Mouse (Mus musculus) thymus, adult 2 months (tissue): ENCODE data around the gene Erich6. TPM values are rescaled to one million over a fixed set of nuclear protein-coding genes. Genes with fewer than 3 reads are reported as not detected.
"Not testable (repeated sequence)": the region's sequence is repeated elsewhere in the genome, so short reads cannot be mapped to it uniquely, and the experiment has no call there.

Source experiments
- DNase-seq: peaks from one replicate; pipeline ENCODE4 v3.0.0; 2021
- H3K27ac ChIP-seq: fragments of 200-500 bp; 2 replicates; pipeline ENCODE4 v1.5.1; 2012; ENCODE audit warnings: low read length, control low read depth; ENCODE audit not compliant: control insufficient read depth, insufficient read depth
- H3K27me3 ChIP-seq: fragments of 200-500 bp; 2 replicates; pipeline ENCODE4 v1.6.1; 2012; ENCODE audit warnings: mild to moderate bottlenecking, low read length, moderate library complexity, mixed read lengths; ENCODE audit not compliant: control insufficient read depth, insufficient read depth
- H3K36me3 ChIP-seq: fragments of 200-500 bp; 2 replicates; pipeline ENCODE4 v1.6.1; 2012; ENCODE audit warnings: mild to moderate bottlenecking, low read length, moderate library complexity; ENCODE audit not compliant: control insufficient read depth, insufficient read depth
- H3K4me1 ChIP-seq: fragments of 200-500 bp; replicated peaks from 2 replicates; pipeline ENCODE4 v1.6.1; 2012; ENCODE audit warnings: low read length; ENCODE audit not compliant: control insufficient read depth, insufficient read depth
- H3K4me3 ChIP-seq: fragments of 200-500 bp; 2 replicates; pipeline ENCODE4 v1.5.1; 2012; ENCODE audit warnings: mild to moderate bottlenecking, low read length, control low read depth, moderate library complexity; ENCODE audit not compliant: control insufficient read depth, insufficient read depth
- CTCF ChIP-seq: fragments of 200-500 bp; IDR thresholded peaks from 2 replicates; pipeline ENCODE4 v1.5.1; 2012; ENCODE audit warnings: mild to moderate bottlenecking, control low read depth, low read length, moderate library complexity, borderline replicate concordance; ENCODE audit not compliant: control insufficient read depth, poor library complexity, insufficient read depth; ENCODE audit errors: extremely low read depth
- POLR2A ChIP-seq: fragments of 200-500 bp; IDR thresholded peaks from 2 replicates; pipeline ENCODE4 v1.6.1; 2012; ENCODE audit warnings: mild to moderate bottlenecking, low read length, control low read depth, moderate library complexity; ENCODE audit not compliant: control insufficient read depth, poor library complexity, insufficient read depth; ENCODE audit errors: extremely low read depth
- WGBS: fragments of 180-500 bp; shearing (Covaris S2); methylation state at CpG from one replicate; pipeline ENCODE4 v1.1.7; 2018; 5-methylcytosine and 5-hydroxymethylcytosine counted together
- polyA plus RNA-seq: library from polyadenylated mRNA; depleted of rRNA; stranded (reverse); fragments of >200 nt; gene quantifications from 2 replicates; pipeline ENCODE4 v1.2.3, GENCODE M21; 2012

The Erich6 gene
- polyA plus RNA-seq, 1 experiment: not detected

- Histone ChIP-seq H3K36me3 (no peaks in the 10 kb centered on the region), H3K4me1 (no peaks in the 10 kb centered on the region), H3K4me3 (no peak overlapping the region), H3K27me3 (no peaks in the 10 kb centered on the region), H3K27ac (no peak overlapping the region)
- WGBS: 96% methylated on average over 7 of the region's 7 CpGs
- no peak for TF ChIP-seq POLR2A
- TF ChIP-seq CTCF: no peak
- DNase-seq: no peak
These were observed 15.9 kb downstream of the Erich6 start for GRCm38 (mm10) chr3:58621066-58621465.

- H3K27ac ChIP-seq: no peak overlapping the region
- WGBS: 96% methylated on average over 5 of the region's 5 CpGs
- no peaks in the 10 kb centered on the region for H3K4me1 ChIP-seq
- H3K36me3 ChIP-seq: no peaks in the 10 kb centered on the region
- no peaks in the 10 kb centered on the region for H3K27me3 ChIP-seq
- no peak overlapping the region for H3K4me3 ChIP-seq
- DNase-seq: no peak
- TF ChIP-seq POLR2A: no peak
These were observed 27.0 kb downstream of the Erich6 start for GRCm38 (mm10) chr3:58609985-58610384.

GRCm38 (mm10) chr3:58608506-58608905 lies 28.5 kb downstream of the Erich6 start:
- DNase-seq: no peak
- Histone ChIP-seq H3K36me3 (no peaks in the 10 kb centered on the region), H3K4me1 (no peaks in the 10 kb centered on the region), H3K4me3 (no peak overlapping the region), H3K27me3 (no peaks in the 10 kb centered on the region), H3K27ac (no peak overlapping the region)
- WGBS: 94% methylated on average over 4 of the region's 4 CpGs
- TF ChIP-seq CTCF (no peak), POLR2A (no peak)

GRCm38 (mm10) chr3:58593623-58594022 lies 43.4 kb downstream of the Erich6 start:
- H3K27me3 ChIP-seq: no peaks in the 10 kb centered on the region
- DNase-seq: no peak
- no peak overlapping the region for H3K27ac ChIP-seq
- 94% methylated on average over 5 of the region's 5 CpGs for WGBS
- no peaks in the 10 kb centered on the region for H3K4me1 ChIP-seq
- TF ChIP-seq CTCF: no peak
- TF ChIP-seq POLR2A: no peak
- H3K4me3 ChIP-seq: no peak overlapping the region
- peaks cover 25% of the 10 kb centered on the region for H3K36me3 ChIP-seq

GRCm38 (mm10) chr3:58592666-58593065 lies 44.3 kb downstream of the Erich6 start:
- H3K27ac ChIP-seq, H3K4me1 ChIP-seq, H3K27me3 ChIP-seq, H3K4me3 ChIP-seq, DNase-seq: not testable (repeated sequence)
- WGBS: 97% methylated on average over 7 of the region's 7 CpGs
- H3K36me3 ChIP-seq: peaks cover 29% of the 10 kb centered on the region

- not testable (repeated sequence) for H3K27ac ChIP-seq, H3K4me3 ChIP-seq, DNase-seq, H3K4me1 ChIP-seq, H3K27me3 ChIP-seq
- WGBS: 98% methylated on average over 4 of the region's 4 CpGs
- peaks cover 39% of the 10 kb centered on the region for H3K36me3 ChIP-seq
These were observed 46.5 kb downstream of the Erich6 start for GRCm38 (mm10) chr3:58590544-58590943.

GRCm38 (mm10) chr3:58582788-58583426 lies 54.1 kb downstream of the Erich6 start:
- Histone ChIP-seq H3K4me1 (peaks cover 7% of the 10 kb centered on the region), H3K27me3 (no peaks in the 10 kb centered on the region), H3K36me3 (peaks cover 11% of the 10 kb centered on the region), H3K27ac (no peak overlapping the region), H3K4me3 (no peak overlapping the region)
- 70% methylated on average over 5 of the region's 5 CpGs for WGBS
- TF ChIP-seq CTCF (no peak), POLR2A (no peak)
- DNase-seq: no peak
